Mouse (Mus musculus) skeletal muscle tissue, adult 2 months (tissue): ENCODE measurements around the gene Mterf4.
"Not testable (repeated sequence)": the region's sequence is repeated elsewhere in the genome, so short reads cannot be mapped to it uniquely, and the experiment has no call there.

Source experiments
- DNase-seq: peaks from one replicate; pipeline ENCODE4 v3.0.0-alpha.2; 2012; ENCODE audit warnings: low read depth, low spot score

The Mterf4 gene

DNA sequence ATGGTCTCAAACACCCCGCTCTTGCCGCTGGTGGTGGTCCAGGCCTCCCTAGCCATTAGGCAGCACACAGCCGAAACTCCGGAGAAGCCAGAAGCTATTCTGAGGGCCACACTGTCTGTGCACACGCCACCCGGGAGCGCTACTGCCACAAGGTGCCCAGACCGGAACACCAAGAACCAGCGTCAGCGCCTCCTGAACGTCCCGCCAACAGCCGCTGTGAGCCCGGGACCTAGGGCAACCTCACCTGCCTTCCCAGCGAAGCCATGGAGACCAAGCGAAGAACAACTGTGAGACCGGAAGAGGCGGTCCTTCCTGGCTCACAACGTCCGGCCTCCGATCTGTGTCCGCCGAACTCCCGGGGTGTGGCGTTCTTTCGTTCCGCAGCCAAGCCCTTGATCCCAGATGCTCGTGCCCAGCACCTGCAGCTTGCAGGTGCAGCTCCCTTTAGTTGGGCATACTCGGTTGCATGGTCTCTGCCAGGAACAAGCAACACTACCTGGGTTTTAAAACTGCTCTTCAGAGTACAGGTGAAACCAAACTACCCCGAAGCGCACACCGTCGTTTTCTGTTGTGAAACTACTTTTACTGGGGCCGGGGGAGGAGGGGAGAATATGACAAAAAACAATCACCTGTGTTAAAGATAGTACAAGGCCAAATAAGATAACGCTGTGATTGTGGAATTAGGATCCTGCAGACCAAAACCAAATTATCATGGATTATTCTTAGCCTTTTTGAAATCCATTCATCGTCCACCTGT, at the start of gene Mterf4:
TSS of gene Mterf4 (minus strand) at position 335 of the 757 bp plus-strand sequence.
- peak; percentile 61 for DNase-seq

DNA sequence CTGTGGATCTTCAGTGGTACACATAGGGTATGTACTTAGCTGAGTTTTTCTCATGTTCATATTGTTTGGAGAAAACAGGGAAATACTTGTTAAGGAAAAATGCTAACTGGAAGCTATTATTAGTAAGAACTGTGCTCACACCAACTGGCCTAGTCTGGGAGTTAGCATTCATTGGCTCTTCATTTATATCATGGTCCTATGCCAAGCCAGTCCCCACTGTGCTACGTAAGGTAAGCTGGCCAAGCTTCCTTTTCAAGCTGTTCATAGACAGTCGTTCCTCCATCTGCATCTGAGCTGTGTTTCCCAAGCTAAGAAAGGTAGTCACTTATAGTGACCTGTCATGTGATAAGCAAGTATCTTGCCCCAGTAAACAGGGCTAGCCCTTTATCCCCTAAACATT, 47.0 kb upstream of the Mterf4 start:
- DNase-seq: no peak

- DNase-seq: no peak
Observed at GRCm38 (mm10) chr1:93349701-93350100, 44.0 kb upstream of the Mterf4 start.

GRCm38 (mm10) chr1:93347176-93347575, 41.5 kb upstream of the Mterf4 start:
- DNase-seq: no peak

- DNase-seq: peak; percentile 91
Observed at GRCm38 (mm10) chr1:93343504-93344047, 37.9 kb upstream of the Mterf4 start.

DNA sequence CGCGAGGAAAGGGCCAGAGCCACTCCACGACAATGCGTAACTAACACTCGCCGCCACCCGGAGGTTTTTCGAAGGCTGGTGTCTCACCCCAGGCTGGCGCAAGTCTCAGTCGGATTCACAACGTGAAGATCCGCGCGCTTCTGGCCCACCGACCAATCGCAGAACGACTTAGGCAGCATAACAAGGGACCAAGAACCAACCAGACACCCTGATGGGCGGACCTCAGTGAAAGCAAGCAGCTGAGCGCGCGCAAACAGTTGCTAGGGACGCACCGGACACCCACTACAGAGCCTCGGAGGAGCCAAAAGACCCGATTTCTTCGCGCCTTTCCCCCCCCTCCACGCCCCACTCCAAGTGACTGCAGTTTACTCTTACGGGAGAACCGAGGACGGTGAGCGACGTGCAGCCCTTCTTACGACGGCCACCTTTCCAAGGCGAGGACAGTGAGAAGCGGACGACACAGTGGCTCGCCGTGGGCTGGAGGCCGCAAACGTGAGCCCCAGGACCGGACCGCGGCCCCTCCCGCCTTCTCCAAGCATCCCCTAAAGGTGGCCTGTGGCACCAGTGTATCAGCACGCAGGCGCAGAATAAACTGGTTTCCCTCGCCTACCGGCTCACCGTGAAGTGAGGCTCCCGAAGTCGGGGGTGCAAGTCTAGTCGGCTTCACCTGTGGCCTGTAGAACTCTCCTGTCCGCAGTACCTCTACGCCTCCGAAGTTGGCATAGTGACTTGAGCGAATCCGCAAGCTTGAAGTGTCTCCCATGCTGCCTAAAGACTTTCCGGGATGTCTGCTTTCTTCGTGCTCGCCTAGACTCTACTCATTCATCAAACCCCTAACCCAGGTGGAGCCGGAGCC, 37.2 kb upstream of the Mterf4 start, which contains the start of the genes Ppp1r7 and Pask:
TSS of gene Ppp1r7 (plus strand) at position 207 of the 856 bp plus-strand sequence.
TSS of gene Pask (minus strand) at position 835 of the 856 bp plus-strand sequence.
- DNase-seq: peak; percentile 93

DNA sequence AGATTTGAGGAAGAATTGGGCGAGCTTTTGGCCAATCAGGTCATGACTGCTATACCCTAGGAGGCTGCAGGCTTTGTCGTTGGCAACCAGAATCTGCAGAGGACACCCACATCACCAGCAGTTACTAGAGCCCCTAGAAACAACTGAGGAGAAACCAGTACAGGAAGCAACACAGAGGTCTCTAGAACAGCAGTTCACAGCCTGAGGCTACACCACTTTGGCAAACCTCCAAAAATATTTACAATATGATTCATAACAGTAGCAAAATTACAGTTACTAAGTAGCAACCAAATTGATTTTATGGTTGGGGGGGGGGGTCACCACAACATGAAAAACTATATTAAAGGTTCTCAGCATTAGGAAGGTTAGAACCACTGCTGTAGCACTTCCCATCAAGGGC, 28.9 kb upstream of the Mterf4 start:
- no peak for DNase-seq

GRCm38 (mm10) chr1:93326446-93326845, 20.7 kb upstream of the Mterf4 start:
- no peak for DNase-seq

- no peak for DNase-seq
Observed at GRCm38 (mm10) chr1:93323973-93324372, 18.3 kb upstream of the Mterf4 start.

DNA sequence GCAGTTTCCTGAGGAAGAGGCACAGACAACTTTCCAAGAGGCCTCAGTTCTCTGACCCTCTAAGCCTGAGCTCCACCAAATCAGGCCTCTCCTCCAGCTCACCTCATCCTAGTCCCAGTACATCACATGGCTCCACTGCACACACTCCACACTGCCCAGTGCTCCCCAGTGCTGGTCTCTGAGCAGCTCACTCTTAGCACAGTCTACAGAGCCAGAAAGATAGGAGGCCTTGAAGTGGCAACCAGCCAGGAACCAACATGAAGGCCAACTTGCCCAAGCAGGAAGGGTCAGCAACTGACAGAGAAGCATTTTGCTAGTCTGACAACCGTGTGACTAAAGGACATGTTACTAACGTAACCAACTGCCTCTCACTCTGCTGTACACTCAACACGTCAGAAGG, 5.1 kb downstream of the Mterf4 start:
- DNase-seq: no peak

DNA sequence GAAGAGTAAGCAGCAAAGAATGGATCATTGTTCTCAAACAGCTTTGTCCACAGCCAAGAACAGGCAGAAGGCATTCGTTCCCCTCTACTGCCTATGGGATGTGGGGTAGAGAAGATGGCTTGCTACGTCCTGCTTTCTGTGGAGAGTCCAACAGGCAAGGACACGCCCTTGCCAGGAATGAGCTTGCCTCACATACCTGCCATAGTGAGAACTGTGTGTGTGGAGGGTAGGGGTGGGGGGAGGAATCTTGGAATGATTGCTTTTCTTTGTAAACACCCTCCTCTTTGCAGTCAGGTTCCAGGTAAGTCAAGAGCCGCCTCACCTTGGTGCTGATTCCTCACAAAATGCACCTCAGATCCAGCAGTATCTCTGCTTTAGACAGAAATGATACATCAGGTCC, 5.9 kb downstream of the Mterf4 start:
- no peak for DNase-seq

DNA sequence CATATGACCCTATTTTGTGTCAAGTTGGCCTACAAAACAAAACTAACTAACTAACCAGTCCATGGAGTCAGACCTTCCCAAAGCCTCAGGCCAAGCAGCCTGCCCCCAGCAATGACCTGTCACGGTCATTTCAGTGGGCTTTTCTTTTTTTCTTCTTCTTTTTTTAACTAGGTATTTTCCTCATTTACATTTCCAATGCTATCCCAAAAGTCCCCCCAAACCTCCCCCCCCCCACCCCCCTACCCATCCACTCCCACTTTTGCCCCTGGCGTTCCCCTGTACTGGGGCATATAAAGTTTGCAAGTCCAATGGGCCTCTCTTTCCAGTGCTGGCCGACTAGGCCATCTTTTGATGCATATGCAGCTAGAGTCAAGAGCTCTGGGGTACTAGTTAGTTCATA, 11.2 kb downstream of the Mterf4 start:
- DNase-seq: not testable (repeated sequence)

DNA sequence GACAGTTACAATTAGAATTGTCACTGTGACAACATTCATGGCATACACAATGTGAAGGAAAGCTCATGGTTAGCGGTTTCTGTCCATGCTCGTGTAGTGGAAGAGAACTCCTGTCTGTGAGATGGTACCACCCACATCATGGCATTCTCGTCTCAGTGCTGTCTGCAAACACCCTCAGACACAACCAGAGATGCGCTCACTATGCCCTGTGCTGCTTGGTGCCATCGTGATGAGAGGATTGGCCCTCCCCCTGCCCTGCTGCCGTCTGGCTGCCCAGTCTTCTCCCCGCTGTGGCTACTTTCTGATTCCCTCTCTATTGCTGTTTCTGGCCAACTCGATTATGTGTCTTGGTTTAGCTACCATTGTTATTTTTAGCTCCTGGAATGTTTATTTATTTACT, 13.7 kb downstream of the Mterf4 start:
- no peak for DNase-seq

- no peak for DNase-seq
Observed at GRCm38 (mm10) chr1:93291591-93291990, 14.1 kb downstream of the Mterf4 start.

DNA sequence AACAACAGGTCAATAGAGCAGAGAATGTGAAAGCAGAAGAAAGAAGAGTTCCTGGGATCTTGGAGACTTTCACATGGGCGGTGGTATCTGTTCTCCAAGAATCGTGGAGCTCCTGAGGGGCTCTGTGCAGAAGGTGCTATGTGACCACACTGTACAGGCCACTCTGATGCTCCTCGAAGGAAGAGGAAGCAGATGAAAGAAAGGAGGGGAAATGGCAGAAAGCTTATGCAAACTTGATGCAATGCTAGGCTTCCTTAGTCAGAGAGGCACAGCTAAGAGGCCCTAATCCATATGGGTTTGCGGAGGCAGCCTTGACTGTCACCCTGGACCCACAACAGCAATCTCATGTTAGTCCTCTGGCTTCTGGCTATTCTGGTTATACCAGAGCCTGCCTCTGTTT, 14.8 kb downstream of the Mterf4 start:
- no peak for DNase-seq

GRCm38 (mm10) chr1:93289678-93290214, 16.0 kb downstream of the Mterf4 start:
- DNase-seq: no peak

GRCm38 (mm10) chr1:93277041-93277440, 28.7 kb downstream of the Mterf4 start:
- DNase-seq: no peak

DNA sequence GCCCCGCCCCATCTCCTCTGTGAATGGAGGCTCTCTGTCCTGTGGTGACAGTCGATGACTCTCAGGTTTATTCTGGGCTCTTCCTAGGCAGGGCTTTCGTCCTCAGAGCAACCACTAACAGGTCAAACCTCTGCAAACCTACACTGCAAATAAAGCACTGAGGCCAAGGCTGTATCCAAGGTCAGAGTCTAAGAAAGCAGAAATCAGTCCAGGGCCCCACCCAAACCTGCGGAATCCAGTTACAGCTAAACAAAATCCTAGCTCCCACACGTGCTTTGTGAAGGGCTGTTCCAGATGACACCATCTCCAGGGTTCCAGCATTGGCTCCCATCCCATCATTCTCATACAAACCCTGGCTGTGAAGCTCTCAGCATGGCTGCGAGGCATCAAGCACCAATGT, 30.2 kb downstream of the Mterf4 start:
- DNase-seq: no peak

DNA sequence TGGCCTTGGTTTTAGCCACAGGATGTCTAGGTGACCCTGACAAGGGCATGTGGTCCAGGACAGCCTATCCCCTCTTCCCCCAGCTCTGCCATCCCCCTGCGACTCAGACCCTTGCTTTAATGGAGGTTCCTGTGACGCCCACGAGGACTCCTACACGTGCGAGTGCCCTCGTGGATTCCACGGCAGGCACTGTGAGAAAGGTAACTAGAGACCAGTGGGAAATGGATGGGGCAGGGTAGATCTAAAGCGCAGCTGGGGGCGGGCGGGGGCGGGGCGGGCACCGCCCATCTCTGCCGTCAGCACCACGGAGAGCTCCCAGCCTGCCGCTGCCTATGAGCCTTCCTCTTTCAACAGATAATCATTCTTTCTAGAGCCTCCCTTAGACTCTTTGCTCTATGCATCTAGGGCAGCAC, 33.3 kb downstream of the Mterf4 start:
- DNase-seq: no peak

DNA sequence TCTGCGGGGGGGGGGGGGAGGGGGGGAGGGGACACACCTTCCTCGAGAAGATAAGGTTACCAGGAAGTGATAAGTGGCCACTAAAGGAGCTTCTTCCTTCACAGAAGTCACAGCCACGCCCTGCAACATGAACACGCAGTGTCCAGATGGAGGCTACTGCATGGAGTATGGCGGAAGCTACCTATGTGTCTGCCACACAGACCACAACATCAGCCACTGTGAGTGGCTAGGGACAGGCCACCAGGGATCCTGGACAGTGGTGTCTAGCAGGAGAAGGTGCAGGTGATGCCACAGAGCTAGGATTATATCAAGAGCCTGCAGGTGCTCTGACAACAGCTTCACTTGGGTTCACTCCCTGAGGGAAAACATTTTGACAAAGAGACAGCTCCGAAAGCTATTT, 34.0 kb downstream of the Mterf4 start:
- no peak for DNase-seq

DNA sequence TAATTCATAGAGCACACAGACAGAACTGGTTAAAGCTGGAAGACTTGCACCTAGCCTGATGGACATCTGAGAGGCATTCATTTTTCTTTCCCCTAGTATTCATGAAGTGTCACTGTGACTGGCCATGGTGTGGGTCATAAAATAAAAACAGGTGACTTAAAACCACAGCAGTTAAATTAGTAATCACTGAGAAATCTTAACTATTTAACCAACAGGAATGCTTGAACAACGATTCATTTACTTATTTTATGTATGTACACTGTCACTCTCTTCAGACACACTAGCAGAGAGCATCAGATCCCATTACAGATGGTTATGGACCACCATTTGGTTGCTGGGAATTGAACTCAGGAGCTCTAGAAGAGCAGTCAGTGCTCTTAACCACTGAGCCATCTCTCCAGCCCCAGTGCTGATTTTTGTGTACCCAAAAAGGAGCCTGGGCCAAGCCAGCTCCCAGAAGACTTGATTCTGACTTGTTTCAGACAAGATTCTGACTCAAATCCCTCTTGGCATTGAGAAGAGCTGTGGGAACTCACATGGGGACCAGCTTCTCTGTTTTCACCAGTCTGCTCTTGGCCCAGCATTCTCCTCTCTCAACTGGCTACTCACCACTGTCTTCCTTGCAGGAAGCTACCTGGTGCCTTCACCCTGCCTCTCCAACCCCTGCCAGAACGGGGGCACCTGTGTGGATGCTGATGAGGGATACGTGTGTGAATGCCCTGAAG, 35.0 kb downstream of the Mterf4 start:
- DNase-seq: no peak
